Mouse (Mus musculus): ENCODE measurements around the gene Nop16.

DNA sequence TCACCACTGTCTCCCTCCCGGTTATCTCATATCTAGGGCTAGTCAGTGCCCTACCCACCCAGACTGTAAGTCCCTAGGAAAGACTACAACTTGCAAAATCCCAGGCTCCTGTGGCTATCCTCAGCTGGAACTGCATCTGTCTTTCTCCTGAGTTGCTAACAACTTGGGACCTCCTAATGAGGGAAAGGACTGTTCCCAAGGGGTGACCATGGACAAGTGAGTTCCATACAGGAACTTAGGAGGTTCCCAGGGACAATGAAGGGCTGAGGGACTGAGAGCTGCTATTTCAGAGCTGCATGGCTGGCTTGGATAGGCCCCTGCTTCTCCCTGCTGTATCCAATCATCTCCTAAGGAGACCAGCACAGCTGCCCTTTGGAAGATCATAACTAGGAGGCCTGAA is 19.4 kb upstream of the Nop16 start:
- TF ChIP-seq CTCF (IDR thresholded peaks at IDR 0.05; ENCODE audit: control insufficient read depth, insufficient read depth, low read length) (no peak), POLR2A (IDR thresholded peaks at IDR 0.05; ENCODE audit: borderline replicate concordance, control insufficient read depth, low read depth, low read length) (no peak)

Measured in bone marrow, adult 2 months (tissue).